Mouse (Mus musculus) hindbrain, embryonic 12.5 days (tissue): ENCODE measurements at regions not wholly inside any gene's neighbourhood (a gene's known extent, or its start where the extent isn't known, plus 50 kb on each side); places are given as distances from the start of the nearest gene placed in this dataset.

Experiments used
- ATAC-seq: fragments of 200-750 bp; cut with Nextera tagmentation; 2 replicates; pipeline ENCODE4 v1.8.0; 2017; ENCODE audit warnings: moderate TSS enrichment; ENCODE audit not compliant: low FRiP score
- H3K27ac ChIP-seq: fragments of 300-500 bp; sonication (generic); 2 replicates; pipeline ENCODE4 v1.5.1; 2016; ENCODE audit warnings: mild to moderate bottlenecking
- H3K27me3 ChIP-seq: fragments of 300-500 bp; sonication (generic); 2 replicates; pipeline ENCODE4 v1.6.1; 2016; ENCODE audit warnings: mild to moderate bottlenecking
- H3K36me3 ChIP-seq: fragments of 300-500 bp; sonication (generic); 2 replicates; pipeline ENCODE4 v1.6.1; 2016; ENCODE audit warnings: mild to moderate bottlenecking
- H3K4me1 ChIP-seq: fragments of 300-500 bp; sonication (generic); 2 replicates; pipeline ENCODE4 v1.6.1; 2016
- H3K4me2 ChIP-seq: fragments of 300-500 bp; sonication (generic); replicated peaks from 2 replicates; pipeline ENCODE4 v1.6.1; 2016; ENCODE audit warnings: mild to moderate bottlenecking
- H3K4me3 ChIP-seq: fragments of 300-500 bp; sonication (generic); 2 replicates; pipeline ENCODE4 v1.5.1; 2016; ENCODE audit warnings: mild to moderate bottlenecking
- H3K9ac ChIP-seq: fragments of 300-500 bp; sonication (generic); 2 replicates; pipeline ENCODE4 v1.6.1; 2016; ENCODE audit warnings: mild to moderate bottlenecking, moderate library complexity
- H3K9me3 ChIP-seq: fragments of 300-500 bp; sonication (generic); replicated peaks from 2 replicates; pipeline ENCODE4 v1.6.1; 2016; ENCODE audit warnings: mild to moderate bottlenecking
- WGBS: fragments of 180-500 bp; shearing (Covaris S2); methylation state at CpG from one replicate; pipeline ENCODE4 v1.1.7; 2016; 5-methylcytosine and 5-hydroxymethylcytosine counted together

- H3K27ac ChIP-seq, result peak overlapping the region; percentile 64
- no peaks in the 10 kb centered on the region for H3K9me3 ChIP-seq
- no peak overlapping the region for H3K4me3 ChIP-seq
- H3K36me3 ChIP-seq, result no peaks in the 10 kb centered on the region
- H3K27me3 ChIP-seq, result no peaks in the 10 kb centered on the region
- H3K4me1 ChIP-seq, result peaks cover 12% of the 10 kb centered on the region; the same call in 1 of the 2 replicates
- no peak overlapping the region for H3K9ac ChIP-seq
- WGBS, result 63% methylated on average over 10 of the region's 10 CpGs
- peak; percentile 71 for ATAC-seq
- H3K4me2 ChIP-seq, result no peak overlapping the region
These were observed 658.2 kb downstream of the Car8 start for GRCm38 (mm10) chr4:7580554-7581219.

- Histone ChIP-seq H3K4me2 (no peak overlapping the region), H3K36me3 (no peaks in the 10 kb centered on the region), H3K27ac (no peak overlapping the region), H3K9me3 (no peaks in the 10 kb centered on the region), H3K4me1 (no peaks in the 10 kb centered on the region), H3K4me3 (no peak overlapping the region), H3K9ac (no peak overlapping the region), H3K27me3 (no peaks in the 10 kb centered on the region)
- no peak for ATAC-seq
- 51% methylated on average over 2 of the region's 2 CpGs for WGBS
These were observed 664.8 kb downstream of the Car8 start for GRCm38 (mm10) chr4:7574011-7574410.

- no peaks in the 10 kb centered on the region; the same call in 1 of the 2 replicates for H3K4me1 ChIP-seq
- H3K27me3 ChIP-seq, result no peaks in the 10 kb centered on the region
- no peak overlapping the region for H3K4me3 ChIP-seq
- 65% methylated on average over 6 of the region's 6 CpGs for WGBS
- no peaks in the 10 kb centered on the region for H3K36me3 ChIP-seq
- peak; percentile 77 for ATAC-seq
- no peaks in the 10 kb centered on the region for H3K9me3 ChIP-seq
- no peak overlapping the region for H3K27ac ChIP-seq
- H3K9ac ChIP-seq, result no peak overlapping the region
- no peak overlapping the region for H3K4me2 ChIP-seq
These were observed 671.0 kb downstream of the Car8 start for GRCm38 (mm10) chr4:7567687-7568393.

- Histone ChIP-seq H3K27me3 (no peaks in the 10 kb centered on the region), H3K36me3 (no peaks in the 10 kb centered on the region), H3K27ac (no peak overlapping the region), H3K4me3 (no peak overlapping the region), H3K9ac (no peak overlapping the region), H3K4me2 (no peak overlapping the region), H3K9me3 (no peaks in the 10 kb centered on the region), H3K4me1 (no peaks in the 10 kb centered on the region)
- ATAC-seq, result no peak
- WGBS, result 67% methylated on average over 7 of the region's 7 CpGs
These were observed 678.7 kb downstream of the Car8 start for GRCm38 (mm10) chr4:7559867-7560832.

GRCm38 (mm10) chr4:7558721-7559120, 680.1 kb downstream of the Car8 start:
- no peak overlapping the region for H3K4me3 ChIP-seq
- H3K9ac ChIP-seq, result no peak overlapping the region
- H3K4me1 ChIP-seq, result no peaks in the 10 kb centered on the region
- H3K27me3 ChIP-seq, result no peaks in the 10 kb centered on the region
- no peaks in the 10 kb centered on the region for H3K36me3 ChIP-seq
- no peak for ATAC-seq
- WGBS, result 89% methylated on average over 2 of the region's 2 CpGs
- H3K9me3 ChIP-seq, result no peaks in the 10 kb centered on the region
- no peak overlapping the region for H3K27ac ChIP-seq
- no peak overlapping the region for H3K4me2 ChIP-seq

GRCm38 (mm10) chr4:7534301-7534700, 704.5 kb downstream of the Car8 start:
- Histone ChIP-seq H3K9me3 (no peaks in the 10 kb centered on the region), H3K27me3 (no peaks in the 10 kb centered on the region), H3K4me1 (no peaks in the 10 kb centered on the region), H3K4me2 (no peak overlapping the region), H3K9ac (no peak overlapping the region), H3K4me3 (no peak overlapping the region), H3K36me3 (no peaks in the 10 kb centered on the region), H3K27ac (no peak overlapping the region)
- WGBS, result 86% methylated on average over 4 of the region's 4 CpGs
- no peak for ATAC-seq

GRCm38 (mm10) chr4:7527718-7528117, 711.1 kb downstream of the Car8 start:
- 88% methylated on average over 2 of the region's 2 CpGs for WGBS
- H3K36me3 ChIP-seq, result no peaks in the 10 kb centered on the region

GRCm38 (mm10) chr4:7513081-7513480, 725.8 kb downstream of the Car8 start:
- no peaks in the 10 kb centered on the region for H3K27me3 ChIP-seq
- H3K9ac ChIP-seq, result no peak overlapping the region
- no peak for ATAC-seq
- H3K36me3 ChIP-seq, result no peaks in the 10 kb centered on the region
- no peaks in the 10 kb centered on the region for H3K4me1 ChIP-seq
- H3K4me2 ChIP-seq, result no peak overlapping the region
- no peak overlapping the region for H3K4me3 ChIP-seq
- H3K27ac ChIP-seq, result no peak overlapping the region
- no peaks in the 10 kb centered on the region for H3K9me3 ChIP-seq
- WGBS, result 85% methylated on average over 1 of the region's 1 CpGs

More at GRCm38 (mm10) chr4:7527718-7528117, 711.1 kb downstream of the Car8 start:
- H3K4me2 ChIP-seq, result no peak overlapping the region
- no peaks in the 10 kb centered on the region for H3K27me3 ChIP-seq
- H3K9ac ChIP-seq, result no peak overlapping the region
- H3K4me1 ChIP-seq, result no peaks in the 10 kb centered on the region
- no peaks in the 10 kb centered on the region for H3K9me3 ChIP-seq
- no peak for ATAC-seq
- H3K27ac ChIP-seq, result no peak overlapping the region
- H3K4me3 ChIP-seq, result no peak overlapping the region

GRCm38 (mm10) chr4:7485552-7485951, 753.3 kb downstream of the Car8 start:
- Histone ChIP-seq H3K9me3 (no peaks in the 10 kb centered on the region), H3K4me1 (no peaks in the 10 kb centered on the region), H3K4me2 (no peak overlapping the region), H3K27ac (no peak overlapping the region), H3K27me3 (no peaks in the 10 kb centered on the region), H3K36me3 (no peaks in the 10 kb centered on the region), H3K9ac (no peak overlapping the region), H3K4me3 (no peak overlapping the region)
- no peak for ATAC-seq

GRCm38 (mm10) chr4:7455130-7455529, 783.7 kb downstream of the Car8 start:
- H3K27me3 ChIP-seq, result no peaks in the 10 kb centered on the region
- H3K4me1 ChIP-seq, result peaks cover 3% of the 10 kb centered on the region; the same call in 1 of the 2 replicates
- no peaks in the 10 kb centered on the region for H3K9me3 ChIP-seq
- 8% methylated on average over 9 of the region's 9 CpGs for WGBS
- no peak overlapping the region for H3K9ac ChIP-seq
- no peak overlapping the region for H3K27ac ChIP-seq
- H3K4me3 ChIP-seq, result no peak overlapping the region
- no peaks in the 10 kb centered on the region for H3K36me3 ChIP-seq
- ATAC-seq, result no peak
- no peak overlapping the region for H3K4me2 ChIP-seq

GRCm38 (mm10) chr4:7452678-7453077, 786.2 kb downstream of the Car8 start:
- H3K4me2 ChIP-seq, result no peak overlapping the region
- no peak overlapping the region for H3K9ac ChIP-seq
- no peaks in the 10 kb centered on the region for H3K27me3 ChIP-seq
- no peaks in the 10 kb centered on the region for H3K9me3 ChIP-seq
- H3K36me3 ChIP-seq, result no peaks in the 10 kb centered on the region
- no peak overlapping the region for H3K4me3 ChIP-seq
- no peak overlapping the region for H3K27ac ChIP-seq
- WGBS, result 67% methylated on average over 3 of the region's 3 CpGs
- no peak for ATAC-seq
- peaks cover 3% of the 10 kb centered on the region; the same call in 1 of the 2 replicates for H3K4me1 ChIP-seq

- Histone ChIP-seq H3K9me3 (no peaks in the 10 kb centered on the region), H3K9ac (no peak overlapping the region), H3K4me3 (no peak overlapping the region), H3K4me1 (peaks cover 3% of the 10 kb centered on the region; the same call in 1 of the 2 replicates), H3K36me3 (no peaks in the 10 kb centered on the region), H3K4me2 (no peak overlapping the region), H3K27me3 (no peaks in the 10 kb centered on the region), H3K27ac (no peak overlapping the region)
- ATAC-seq, result no peak
- 67% methylated on average over 1 of the region's 1 CpGs for WGBS
These were observed 787.9 kb downstream of the Car8 start for GRCm38 (mm10) chr4:7450991-7451390.
